Mouse (Mus musculus) liver (tissue): ENCODE data around the gene Zfp81.
"Not testable (repeated sequence)": the region's sequence is repeated elsewhere in the genome, so short reads cannot be mapped to it uniquely, and the experiment has no call there.

Experiments used
- DNase-seq: peaks from one replicate; pipeline ENCODE4 v3.0.0-alpha.2; 2020; ENCODE audit warnings: mixed read lengths

The Zfp81 gene

GRCm38 (mm10) chr17:33358411-33359384 is at the start of gene Zfp81:
Gene Zfp81 (minus strand): TSS chr17:33358878.
- DNase-seq = peak; percentile 85

- peak; percentile 87 for DNase-seq
Observed at GRCm38 (mm10) chr17:33394182-33395034, 35.7 kb upstream of the Zfp81 start, which contains the start of gene Zfp101. Gene Zfp101 (minus strand): TSS chr17:33394641.

DNA sequence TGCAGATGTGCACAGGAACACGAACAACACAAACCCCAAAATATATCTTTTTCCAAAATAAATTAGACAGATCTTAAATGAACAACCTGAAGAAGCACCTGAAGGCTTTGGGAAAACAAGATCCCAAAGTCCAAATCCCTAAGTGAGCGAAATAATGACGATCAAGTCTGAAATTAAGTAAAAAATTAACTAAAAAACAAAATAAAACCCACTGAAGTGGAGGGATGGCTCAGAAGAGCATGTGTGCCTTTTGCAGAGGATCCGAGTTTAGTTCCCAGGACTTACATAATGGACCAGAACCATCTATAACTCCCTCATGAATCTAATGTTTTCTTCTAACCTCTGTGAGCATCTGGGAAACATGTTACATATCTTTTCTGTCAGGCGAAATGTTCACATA is 33.6 kb upstream of the Zfp81 start:
- no peak for DNase-seq

GRCm38 (mm10) chr17:33385705-33386104 is 27.0 kb upstream of the Zfp81 start:
- DNase-seq = no peak

- no peak for DNase-seq
Observed at GRCm38 (mm10) chr17:33372795-33373194, 14.1 kb upstream of the Zfp81 start.

DNA sequence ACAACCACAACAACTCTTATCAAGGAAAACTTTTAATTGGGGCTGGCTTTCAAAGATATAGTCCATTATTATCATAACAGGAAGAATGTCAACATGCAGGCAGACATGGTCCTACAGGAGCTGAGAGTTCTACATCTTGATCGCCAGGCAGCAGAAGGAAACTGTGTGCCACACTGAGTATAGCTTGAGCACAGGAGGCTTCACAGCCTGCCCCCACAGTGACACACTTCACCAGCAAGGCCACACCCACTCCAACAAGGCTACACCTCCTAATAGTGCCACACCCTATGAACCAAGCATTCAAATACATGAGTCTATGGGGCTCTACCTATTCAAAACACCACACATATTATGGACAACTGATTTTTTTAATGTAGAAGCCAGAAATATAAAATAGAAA is 5.7 kb downstream of the Zfp81 start:
- no peak for DNase-seq

DNA sequence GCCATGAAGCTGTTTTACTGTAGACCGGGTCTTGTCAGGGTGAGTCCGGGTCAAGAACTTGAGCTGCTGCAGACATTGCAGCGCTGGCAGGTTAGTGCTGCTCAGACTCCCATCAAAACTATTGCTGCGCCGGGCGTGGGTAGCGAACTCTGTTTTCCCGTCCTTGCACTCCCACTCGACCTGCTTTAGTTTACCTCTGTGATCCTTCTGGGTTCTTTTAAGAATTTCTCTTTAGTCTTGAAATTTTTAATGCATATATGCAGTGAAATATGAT is 68.9 kb downstream of the Zfp81 start:
- not testable (repeated sequence) for DNase-seq

DNA sequence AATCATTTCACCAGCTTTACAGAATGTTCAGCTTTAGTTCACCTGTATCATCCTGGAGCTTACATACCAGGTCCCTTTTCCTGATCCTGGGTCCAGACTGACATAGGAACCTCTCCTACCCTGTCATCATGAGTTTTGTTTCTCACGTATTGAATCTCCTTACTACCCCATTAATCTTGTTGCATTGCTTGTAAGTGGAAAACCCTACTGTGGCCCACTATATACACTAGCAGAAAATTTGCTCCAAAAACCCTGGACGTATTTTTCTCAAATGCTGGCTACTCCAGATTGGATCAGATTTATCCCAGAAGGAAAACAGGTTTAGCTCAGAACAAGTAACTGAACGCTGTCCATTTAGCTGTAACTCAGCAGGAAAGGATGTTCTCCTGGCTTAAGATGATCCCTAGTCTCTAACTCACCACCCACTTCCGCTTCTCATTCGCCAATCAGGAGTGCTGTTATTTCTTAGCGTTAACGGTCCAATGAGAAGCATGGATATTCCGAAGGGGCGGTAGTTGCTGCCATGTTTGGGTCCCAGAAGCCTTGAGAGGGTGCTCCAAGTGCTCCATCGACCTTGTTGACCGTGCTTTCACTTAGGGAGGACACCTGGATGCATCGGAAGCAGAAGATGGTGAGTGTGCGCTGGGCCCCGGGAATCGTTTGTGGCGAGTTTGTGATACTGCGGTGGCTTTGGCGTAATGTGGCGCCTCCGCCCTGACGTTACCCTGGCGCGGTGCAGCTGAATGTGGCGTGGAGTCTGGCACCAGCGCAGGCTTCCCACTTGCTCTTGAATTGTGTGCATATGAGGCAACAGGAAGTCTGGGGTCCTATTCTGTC is 69.4 kb downstream of the Zfp81 start, which contains the start of gene Zfp955b:
Zfp955b (plus strand) TSS at position 506 of the 837 bp plus-strand sequence.
- DNase-seq = not testable (repeated sequence)
